Mouse (Mus musculus) gastrocnemius, adult 18-20 months (tissue): ENCODE measurements around the gene Rdm1. TPM values are rescaled to one million over a fixed set of nuclear protein-coding genes. Genes with fewer than 3 reads are reported as not detected.

Source experiments
- DNase-seq: peaks from one replicate; pipeline ENCODE4 v3.0.0; 2021; ENCODE audit warnings: low spot score
- total RNA-seq, 2 experiments: library from RNA; stranded (reverse); gene quantifications; 2 replicates each; pipeline ENCODE4 v1.2.3; 2021

Rdm1 gene
- total RNA-seq, 2 experiments from 2014 or later: 30.1 to 31.5 TPM

GRCm38 (mm10) chr11:101657528-101657885 lies 30.5 kb downstream of the Rdm1 start:
- DNase-seq: no peak

GRCm38 (mm10) chr11:101657886-101658750 lies 31.1 kb downstream of the Rdm1 start:
- DNase-seq: peak; percentile 83

GRCm38 (mm10) chr11:101658751-101659558 lies 32.0 kb downstream of the Rdm1 start:
- peak; percentile 66 for DNase-seq

GRCm38 (mm10) chr11:101661191-101661590 lies 34.2 kb downstream of the Rdm1 start:
- no peak for DNase-seq

GRCm38 (mm10) chr11:101661786-101662185 lies 34.8 kb downstream of the Rdm1 start:
- DNase-seq: no peak

- no peak for DNase-seq
Observed at GRCm38 (mm10) chr11:101663229-101664027, 36.4 kb downstream of the Rdm1 start.

GRCm38 (mm10) chr11:101664825-101665635 lies 38.0 kb downstream of the Rdm1 start, which contains the start of gene Arl4d:
TSS of gene Arl4d (plus strand) at chr11:101665541.
- DNase-seq: peak; percentile 96

GRCm38 (mm10) chr11:101665636-101665992 lies 38.6 kb downstream of the Rdm1 start:
- no peak for DNase-seq

GRCm38 (mm10) chr11:101666626-101667345 lies 39.8 kb downstream of the Rdm1 start:
- no peak for DNase-seq

GRCm38 (mm10) chr11:101667871-101668532 lies 41.0 kb downstream of the Rdm1 start:
- peak; percentile 81 for DNase-seq

GRCm38 (mm10) chr11:101668546-101669261 lies 41.7 kb downstream of the Rdm1 start:
- DNase-seq: peak; percentile 26

GRCm38 (mm10) chr11:101670334-101670733 lies 43.3 kb downstream of the Rdm1 start:
- no peak for DNase-seq

- DNase-seq: no peak
Observed at GRCm38 (mm10) chr11:101671255-101671654, 44.3 kb downstream of the Rdm1 start.

- no peak for DNase-seq
Observed at GRCm38 (mm10) chr11:101673010-101673642, 46.1 kb downstream of the Rdm1 start.

- no peak for DNase-seq
Observed at GRCm38 (mm10) chr11:101674106-101674505, 47.1 kb downstream of the Rdm1 start.

- DNase-seq: no peak
Observed at GRCm38 (mm10) chr11:101675349-101675748, 48.4 kb downstream of the Rdm1 start.

GRCm38 (mm10) chr11:101677655-101678054 lies 50.7 kb downstream of the Rdm1 start:
- DNase-seq: no peak

GRCm38 (mm10) chr11:101678770-101679169 lies 51.8 kb downstream of the Rdm1 start:
- DNase-seq: no peak
